Mouse (Mus musculus) small intestine, adult 2 months (tissue): ENCODE measurements at regions not wholly inside any gene's neighbourhood (a gene's known extent, or its start where the extent isn't known, plus 50 kb on each side); places are given as distances from the start of the nearest gene placed in this dataset.
"Not testable (repeated sequence)": the region's sequence is repeated elsewhere in the genome, so short reads cannot be mapped to it uniquely, and the experiment has no call there.

Experiments
- H3K27ac ChIP-seq: fragments of 200-500 bp; 2 replicates; pipeline ENCODE4 v1.5.1; 2012; ENCODE audit warnings: low read depth, low read length, control low read depth, inconsistent platforms; ENCODE audit not compliant: insufficient read depth
- H3K27me3 ChIP-seq: fragments of 200-500 bp; 2 replicates; pipeline ENCODE4 v1.6.1; 2012; ENCODE audit warnings: mild to moderate bottlenecking, moderate library complexity, low read length, inconsistent platforms; ENCODE audit not compliant: control insufficient read depth, insufficient read depth
- H3K36me3 ChIP-seq: fragments of 200-500 bp; 2 replicates; pipeline ENCODE4 v1.6.1; 2012; ENCODE audit warnings: mild to moderate bottlenecking, low read length, control low read depth, inconsistent platforms; ENCODE audit not compliant: control insufficient read depth, insufficient read depth
- H3K4me1 ChIP-seq: fragments of 200-500 bp; 2 replicates; pipeline ENCODE4 v1.6.1; 2012; ENCODE audit warnings: low read length, inconsistent platforms, mixed read lengths; ENCODE audit not compliant: control insufficient read depth, insufficient read depth, insufficient read length
- H3K4me3 ChIP-seq: fragments of 200-500 bp; 2 replicates; pipeline ENCODE4 v1.5.1; 2012; ENCODE audit warnings: low read depth, mild to moderate bottlenecking, control low read depth, inconsistent platforms, low read length, moderate library complexity
- CTCF ChIP-seq: fragments of 200-500 bp; IDR thresholded peaks from 2 replicates; pipeline ENCODE4 v1.5.1; 2012; ENCODE audit warnings: low read depth, mild to moderate bottlenecking, control low read depth, inconsistent platforms, low read length, moderate library complexity, mixed read lengths; ENCODE audit not compliant: insufficient replicate concordance, insufficient read length; ENCODE audit errors: extremely low read depth
- POLR2A ChIP-seq: fragments of 200-500 bp; IDR thresholded peaks from 2 replicates; pipeline ENCODE4 v1.6.1; 2012; ENCODE audit warnings: low read depth, mild to moderate bottlenecking, control low read depth, inconsistent platforms, low read length, moderate library complexity
- WGBS: fragments of 180-500 bp; shearing (Covaris S2); methylation state at CpG from one replicate; pipeline ENCODE4 v1.1.7; 2018; 5-methylcytosine and 5-hydroxymethylcytosine counted together

DNA sequence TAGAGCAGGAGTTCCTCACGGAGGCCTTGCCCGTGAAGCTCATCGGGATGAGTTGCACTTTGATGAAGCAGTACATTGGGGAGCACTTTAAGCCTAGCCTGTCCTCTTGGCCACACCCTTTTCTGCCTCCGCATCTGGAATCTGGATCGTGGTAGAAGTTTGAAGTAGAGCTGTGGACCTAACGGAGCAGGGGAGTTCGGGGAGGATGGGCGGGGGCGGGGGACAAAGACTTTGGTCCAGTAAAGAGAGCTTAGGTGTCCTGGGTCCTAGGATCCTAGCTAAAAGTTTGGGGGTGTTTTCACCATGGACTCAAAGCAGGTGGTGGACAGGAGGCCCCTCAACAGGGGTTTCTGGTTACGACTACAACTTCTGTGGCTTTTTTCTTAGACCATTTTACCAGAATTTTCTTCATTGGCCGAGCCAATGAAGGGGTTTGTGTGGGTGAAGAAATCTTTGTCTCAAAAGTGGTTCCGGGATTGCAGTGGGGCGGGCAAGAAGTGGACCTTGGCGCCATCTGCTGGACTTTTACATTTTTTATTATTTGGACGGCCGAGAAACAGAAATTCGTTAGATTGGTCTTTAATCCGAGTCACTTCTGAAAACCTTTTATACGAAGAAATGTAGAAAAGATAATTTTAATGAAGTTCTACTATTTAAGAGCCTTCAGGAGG, 114.7 kb downstream of the Ero1lb start:
- peak; percentile 36; the same call in 1 of the 2 replicates for TF ChIP-seq CTCF
- not testable (repeated sequence) for H3K27me3 ChIP-seq, H3K4me1 ChIP-seq, H3K27ac ChIP-seq, H3K36me3 ChIP-seq
- 11% methylated on average over 19 of the region's 19 CpGs for WGBS
- H3K4me3 ChIP-seq = 0 out of 2 replicates have a peak overlapping the region, but pooled peaks have one; percentile 25

DNA sequence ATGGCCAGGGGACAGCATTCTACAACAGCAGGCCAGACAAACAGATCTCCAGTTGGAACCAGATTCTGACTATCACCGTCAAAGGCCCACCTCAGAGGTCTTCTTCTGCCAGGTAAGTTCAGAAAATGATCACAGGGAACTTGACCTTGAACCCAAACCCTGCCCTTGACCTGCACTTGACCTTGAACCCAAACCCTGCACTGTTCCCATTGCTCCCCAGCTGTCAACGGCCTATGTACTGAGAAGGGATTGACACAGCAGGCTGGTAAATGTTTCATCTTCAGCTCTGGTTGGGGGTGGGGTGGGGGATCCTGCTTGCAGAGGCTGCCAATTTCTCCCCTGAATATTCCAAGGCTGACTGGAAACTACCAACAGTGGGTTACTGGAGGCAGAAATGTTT, 111.7 kb downstream of the Ero1lb start:
- Histone ChIP-seq H3K27ac (no peak overlapping the region), H3K4me1 (no peaks in the 10 kb centered on the region), H3K4me3 (no peak overlapping the region), H3K36me3 (no peaks in the 10 kb centered on the region), H3K27me3 (no peaks in the 10 kb centered on the region)
- WGBS = 78% methylated on average over 2 of the region's 2 CpGs
- TF ChIP-seq CTCF (no peak), POLR2A (no peak)

GRCm38 (mm10) chr13:12671011-12671410, 105.3 kb downstream of the Ero1lb start:
- H3K27ac ChIP-seq, H3K27me3 ChIP-seq, H3K4me1 ChIP-seq, H3K4me3 ChIP-seq, H3K36me3 ChIP-seq: not testable (repeated sequence)
- WGBS = 86% methylated on average over 2 of the region's 2 CpGs

GRCm38 (mm10) chr13:12668742-12669141, 103.1 kb downstream of the Ero1lb start:
- H3K4me1 ChIP-seq, H3K36me3 ChIP-seq, H3K4me3 ChIP-seq, H3K27me3 ChIP-seq, H3K27ac ChIP-seq: not testable (repeated sequence)
- WGBS = no CpG with 5 or more reads among the region's 7 CpGs

- not testable (repeated sequence) for H3K27me3 ChIP-seq, H3K27ac ChIP-seq, H3K36me3 ChIP-seq, H3K4me1 ChIP-seq, H3K4me3 ChIP-seq
- WGBS = 77% methylated on average over 9 of the region's 9 CpGs
Measured at GRCm38 (mm10) chr13:12667727-12668665, 102.3 kb downstream of the Ero1lb start.

GRCm38 (mm10) chr13:12666050-12666449, 100.4 kb downstream of the Ero1lb start:
- H3K4me1 ChIP-seq, H3K27me3 ChIP-seq, H3K36me3 ChIP-seq, H3K27ac ChIP-seq, H3K4me3 ChIP-seq: not testable (repeated sequence)
- WGBS = 72% methylated on average over 3 of the region's 3 CpGs
